Mouse (Mus musculus): Measurements from ENCODE around the gene Acp1. TPM values are rescaled to one million over a fixed set of nuclear protein-coding genes. Genes with fewer than 3 reads are reported as not detected.

The Acp1 gene
- 10 to 100 TPM; 24.4 to 33.3 TPM for total RNA-seq (2021)

- intact Hi-C loops (cut with DNase I) = loop anchor here (10.0 kb wide), 1 partner anchor 243 kb away; no protein-coding TSS in a partner anchor
- DNase-seq (ENCODE audit: low spot score) = peak; percentile 90
These were observed at the start of gene Acp1, which contains the start of gene Sh3yl1 for GRCm38 (mm10) chr12:30911261-30912047. Gene Acp1, minus strand, starts transcription at chr12:30911589. Gene Sh3yl1, plus strand, starts transcription at chr12:30911668.

- intact Hi-C loops (cut with DNase I) = no loop called here
- DNase-seq (ENCODE audit: low spot score) = no peak
These were observed 32.8 kb upstream of the Acp1 start for GRCm38 (mm10) chr12:30944197-30944596.

- no peak for DNase-seq (ENCODE audit: low spot score)
- intact Hi-C loops (cut with DNase I) = no loop called here
These were observed 31.9 kb upstream of the Acp1 start for GRCm38 (mm10) chr12:30943057-30943986.

- no peak for DNase-seq (ENCODE audit: low spot score)
- intact Hi-C loops (cut with DNase I) = no loop called here
These were observed 25.5 kb upstream of the Acp1 start for GRCm38 (mm10) chr12:30936899-30937298.

GRCm38 (mm10) chr12:30933299-30933698 is 21.9 kb upstream of the Acp1 start:
- intact Hi-C loops (cut with DNase I) = no loop called here
- no peak for DNase-seq (ENCODE audit: low spot score)

GRCm38 (mm10) chr12:30928182-30928581 is 16.8 kb upstream of the Acp1 start:
- DNase-seq (ENCODE audit: low spot score) = no peak
- intact Hi-C loops (cut with DNase I) = no loop called here

- intact Hi-C loops (cut with DNase I) = no loop called here
- no peak for DNase-seq (ENCODE audit: low spot score)
These were observed 11.0 kb upstream of the Acp1 start for GRCm38 (mm10) chr12:30922401-30922800.

- DNase-seq (ENCODE audit: low spot score) = no peak
- intact Hi-C loops (cut with DNase I) = loop anchor here (10.0 kb wide), 1 partner anchor 242 kb away; no protein-coding TSS in a partner anchor
These were observed 1.5 kb upstream of the Acp1 start for GRCm38 (mm10) chr12:30912840-30913239.

GRCm38 (mm10) chr12:30912048-30912381 is 626 bp upstream of the Acp1 start:
- intact Hi-C loops (cut with DNase I) = loop anchor here (10.0 kb wide), 1 partner anchor 243 kb away; no protein-coding TSS in a partner anchor
- DNase-seq (ENCODE audit: low spot score) = no peak

GRCm38 (mm10) chr12:30910860-30911259 is 529 bp downstream of the Acp1 start:
- intact Hi-C loops (cut with DNase I) = loop anchor here (10.0 kb wide), 1 partner anchor 244 kb away; no protein-coding TSS in a partner anchor
- no peak for DNase-seq (ENCODE audit: low spot score)

GRCm38 (mm10) chr12:30909881-30910280 is 1.5 kb downstream of the Acp1 start:
- DNase-seq (ENCODE audit: low spot score) = no peak
- intact Hi-C loops (cut with DNase I) = loop anchor here (10.0 kb wide), 1 partner anchor 245 kb away; no protein-coding TSS in a partner anchor

GRCm38 (mm10) chr12:30908658-30909057 is 2.7 kb downstream of the Acp1 start:
- DNase-seq (ENCODE audit: low spot score) = no peak
- intact Hi-C loops (cut with DNase I) = no loop called here

- intact Hi-C loops (cut with DNase I) = no loop called here
- no peak for DNase-seq (ENCODE audit: low spot score)
These were observed 14.3 kb downstream of the Acp1 start for GRCm38 (mm10) chr12:30897039-30897438.

- intact Hi-C loops (cut with DNase I) = no loop called here
- DNase-seq (ENCODE audit: low spot score) = no peak
These were observed 20.0 kb downstream of the Acp1 start for GRCm38 (mm10) chr12:30891438-30891837.

- no peak for DNase-seq (ENCODE audit: low spot score)
- intact Hi-C loops (cut with DNase I) = loop anchor here (1.0 kb wide), 1 partner anchor 293 kb away; no protein-coding TSS in a partner anchor
These were observed 21.3 kb downstream of the Acp1 start for GRCm38 (mm10) chr12:30890067-30890466.

- DNase-seq (ENCODE audit: low spot score) = no peak
- intact Hi-C loops (cut with DNase I) = no loop called here
These were observed 23.4 kb downstream of the Acp1 start for GRCm38 (mm10) chr12:30888003-30888402.

GRCm38 (mm10) chr12:30885891-30886290 is 25.5 kb downstream of the Acp1 start:
- intact Hi-C loops (cut with DNase I) = no loop called here
- no peak for DNase-seq (ENCODE audit: low spot score)

GRCm38 (mm10) chr12:30884622-30885230 is 26.7 kb downstream of the Acp1 start:
- intact Hi-C loops (cut with DNase I) = no loop called here
- DNase-seq (ENCODE audit: low spot score) = no peak

- intact Hi-C loops (cut with DNase I) = no loop called here
- no peak for DNase-seq (ENCODE audit: low spot score)
These were observed 27.3 kb downstream of the Acp1 start, which contains the start of gene Alkal2 for GRCm38 (mm10) chr12:30883986-30884621. Gene Alkal2, plus strand, starts transcription at chr12:30884322.

- intact Hi-C loops (cut with DNase I) = no loop called here
- no peak for DNase-seq (ENCODE audit: low spot score)
These were observed 27.8 kb downstream of the Acp1 start for GRCm38 (mm10) chr12:30883592-30883985.

All from heart, postnatal 25 days (tissue).